Mouse (Mus musculus) induced T-regulatory cell, adult 2 months (primary cell): ENCODE data around the gene Kif21b.
A peak's percentile ranks its signal among the peaks of the same experiment; 100 is the strongest.

ENCODE experiments used
- DNase-seq: peaks from one replicate; pipeline ENCODE4 v3.0.0-alpha.2; 2012; ENCODE audit warnings: low read depth

Kif21b gene

GRCm38 (mm10) chr1:136130951-136131558 lies at the start of gene Kif21b:
Gene Kif21b, plus strand, starts transcription at chr1:136131389.
- peak; percentile 95 for DNase-seq

- DNase-seq = no peak
Observed at GRCm38 (mm10) chr1:136085988-136086685, 45.1 kb upstream of the Kif21b start.

- no peak for DNase-seq
Observed at GRCm38 (mm10) chr1:136089368-136090165, 41.6 kb upstream of the Kif21b start.

GRCm38 (mm10) chr1:136093726-136094125 lies 37.5 kb upstream of the Kif21b start:
- no peak for DNase-seq

GRCm38 (mm10) chr1:136094807-136095206 lies 36.4 kb upstream of the Kif21b start:
- no peak for DNase-seq

- no peak for DNase-seq
Observed at GRCm38 (mm10) chr1:136102094-136102493, 29.1 kb upstream of the Kif21b start.

GRCm38 (mm10) chr1:136102551-136102950 lies 28.6 kb upstream of the Kif21b start:
- DNase-seq = no peak

GRCm38 (mm10) chr1:136102981-136103380 lies 28.2 kb upstream of the Kif21b start:
- no peak for DNase-seq

GRCm38 (mm10) chr1:136103696-136104095 lies 27.5 kb upstream of the Kif21b start:
- DNase-seq = no peak

- no peak for DNase-seq
Observed at GRCm38 (mm10) chr1:136104741-136105140, 26.4 kb upstream of the Kif21b start.

- DNase-seq = no peak
Observed at GRCm38 (mm10) chr1:136109464-136109863, 21.7 kb upstream of the Kif21b start.

- peak; percentile 90 for DNase-seq
Observed at GRCm38 (mm10) chr1:136116183-136116582, 15.0 kb upstream of the Kif21b start.

GRCm38 (mm10) chr1:136117069-136117468 lies 14.1 kb upstream of the Kif21b start:
- DNase-seq = peak; percentile 81

- peak; percentile 54 for DNase-seq
Observed at GRCm38 (mm10) chr1:136118875-136119274, 12.3 kb upstream of the Kif21b start.

- DNase-seq = peak; percentile 33
Observed at GRCm38 (mm10) chr1:136119571-136120262, 11.5 kb upstream of the Kif21b start.

GRCm38 (mm10) chr1:136120263-136120603 lies 11.0 kb upstream of the Kif21b start:
- no peak for DNase-seq

GRCm38 (mm10) chr1:136120785-136121184 lies 10.4 kb upstream of the Kif21b start:
- no peak for DNase-seq

GRCm38 (mm10) chr1:136122030-136122429 lies 9.2 kb upstream of the Kif21b start:
- no peak for DNase-seq

GRCm38 (mm10) chr1:136126159-136126765 lies 4.9 kb upstream of the Kif21b start:
- DNase-seq = no peak

- DNase-seq = no peak
Observed at GRCm38 (mm10) chr1:136126895-136127294, 4.3 kb upstream of the Kif21b start.

- DNase-seq = peak; percentile 59
Observed at GRCm38 (mm10) chr1:136127856-136128255, 3.3 kb upstream of the Kif21b start.

GRCm38 (mm10) chr1:136128416-136128815 lies 2.8 kb upstream of the Kif21b start:
- no peak for DNase-seq
